Mouse (Mus musculus) lung, adult 2 months (tissue): ENCODE results near the gene Isoc2a.

Source experiments
- CTCF ChIP-seq: fragments of 200-500 bp; IDR thresholded peaks from 2 replicates; pipeline ENCODE4 v1.5.1; 2011; ENCODE audit warnings: mild to moderate bottlenecking, low read length, control low read depth; ENCODE audit not compliant: insufficient read depth
- POLR2A ChIP-seq: fragments of 200-500 bp; IDR thresholded peaks from 2 replicates; pipeline ENCODE4 v1.6.1; 2011; ENCODE audit warnings: low read depth, mild to moderate bottlenecking, control low read depth, low read length, borderline replicate concordance; ENCODE audit errors: extremely low read depth

GRCm38 (mm10) chr7:4943223-4943815, 66.4 kb downstream of the Isoc2a start:
- no peak for TF ChIP-seq POLR2A
- TF ChIP-seq CTCF = peak; percentile 91
